Mouse (Mus musculus): Measurements from ENCODE around the gene Dok5. TPM values are rescaled to one million over a fixed set of nuclear protein-coding genes. Genes with fewer than 3 reads are reported as not detected.
A peak's percentile ranks its signal among the peaks of the same experiment; 100 is the strongest.

The Dok5 gene
- polyA plus RNA-seq, 1 experiment from 2014 or later: 57.8 TPM

DNA sequence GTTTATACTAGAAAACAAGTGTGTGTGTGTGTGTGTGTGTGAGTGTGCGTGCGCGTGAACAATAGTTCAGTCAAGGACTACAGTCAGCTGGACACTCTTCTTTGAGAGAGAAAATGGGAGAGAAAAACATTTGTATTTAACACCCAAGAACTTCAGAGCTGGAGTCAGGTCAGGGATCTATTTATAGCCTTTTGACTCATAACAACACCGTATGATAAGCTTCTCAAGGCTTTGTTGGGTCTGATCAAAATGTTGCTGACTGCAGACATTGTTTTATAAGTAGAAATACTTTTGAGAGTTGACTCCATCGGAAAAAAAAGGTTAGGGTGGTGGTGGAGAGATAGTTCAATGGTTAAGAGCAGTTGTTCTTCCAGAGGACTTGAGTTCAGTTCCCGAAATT lies 120.7 kb downstream of the Dok5 start:
- Histone ChIP-seq H3K9ac (ENCODE audit: low read depth, low read length) (no peak overlapping the region), H3K9me3 (replicated peaks; ENCODE audit: control insufficient read depth, low read length, poor library complexity, severe bottlenecking) (no peaks in the 10 kb centered on the region; the same call in 1 of the 2 replicates), H3K4me2 (ENCODE audit: low read length) (no peak overlapping the region), H3K36me3 (ENCODE audit: control insufficient read depth, insufficient read depth, low read length) (no peaks in the 10 kb centered on the region), H3K4me3 (ENCODE audit: low read depth, low read length) (no peak overlapping the region), H3K27ac (ENCODE audit: low read length) (no peak overlapping the region), H3K4me1 (ENCODE audit: control insufficient read depth, insufficient read depth, low read length) (peaks cover 2% of the 10 kb centered on the region), H3K27me3 (ENCODE audit: control insufficient read depth, insufficient read depth, low read depth, low read length) (no peaks in the 10 kb centered on the region)
- no peak for ATAC-seq
- 88% methylated on average over 6 of the region's 6 CpGs for WGBS

DNA sequence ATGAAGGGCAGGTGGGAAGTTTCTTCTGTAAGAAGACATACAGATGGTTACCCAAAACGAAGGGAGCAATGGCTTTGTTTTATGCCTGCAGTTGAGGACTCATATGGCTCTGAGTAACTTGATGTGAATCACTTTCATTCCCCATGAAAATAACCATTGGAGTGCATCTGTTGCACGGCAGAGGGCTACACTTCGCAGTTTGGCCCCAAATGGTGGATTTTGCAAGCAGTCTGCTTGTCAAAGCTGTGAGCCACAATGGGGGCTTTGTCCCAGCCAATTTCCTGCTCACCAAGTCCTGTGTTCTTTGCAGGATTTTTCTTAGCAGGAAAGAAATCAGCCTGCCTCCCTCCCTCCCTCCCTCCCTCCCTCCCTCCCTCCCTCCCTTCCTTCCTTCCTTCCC lies 123.6 kb downstream of the Dok5 start:
- H3K4me1 ChIP-seq (ENCODE audit: control insufficient read depth, insufficient read depth, low read length): peaks cover 2% of the 10 kb centered on the region; the same call in 1 of the 2 replicates
- H3K9ac ChIP-seq (ENCODE audit: low read depth, low read length): no peak overlapping the region
- no peak for ATAC-seq
- WGBS: 35% methylated on average over 3 of the region's 3 CpGs
- H3K9me3 ChIP-seq (replicated peaks; ENCODE audit: control insufficient read depth, low read length, poor library complexity, severe bottlenecking): no peaks in the 10 kb centered on the region
- no peaks in the 10 kb centered on the region for H3K27me3 ChIP-seq (ENCODE audit: control insufficient read depth, insufficient read depth, low read depth, low read length)
- no peak overlapping the region for H3K4me3 ChIP-seq (ENCODE audit: low read depth, low read length)
- no peaks in the 10 kb centered on the region for H3K36me3 ChIP-seq (ENCODE audit: control insufficient read depth, insufficient read depth, low read length)
- no peak overlapping the region for H3K4me2 ChIP-seq (ENCODE audit: low read length)
- H3K27ac ChIP-seq (ENCODE audit: low read length): no peak overlapping the region

GRCm38 (mm10) chr2:170856085-170856484 lies 124.5 kb downstream of the Dok5 start:
- WGBS: 73% methylated on average over 5 of the region's 5 CpGs
- H3K9ac ChIP-seq (ENCODE audit: low read depth, low read length): no peak overlapping the region
- no peaks in the 10 kb centered on the region for H3K36me3 ChIP-seq (ENCODE audit: control insufficient read depth, insufficient read depth, low read length)
- H3K9me3 ChIP-seq (replicated peaks; ENCODE audit: control insufficient read depth, low read length, poor library complexity, severe bottlenecking): no peaks in the 10 kb centered on the region
- peak overlapping the region; percentile 58; the same call in 1 of the 2 replicates for H3K27ac ChIP-seq (ENCODE audit: low read length)
- ATAC-seq: peak; percentile 48; the same call in 1 of the 2 replicates
- H3K4me3 ChIP-seq (ENCODE audit: low read depth, low read length): no peak overlapping the region
- peaks cover 2% of the 10 kb centered on the region; the same call in 1 of the 2 replicates for H3K4me1 ChIP-seq (ENCODE audit: control insufficient read depth, insufficient read depth, low read length)
- no peak overlapping the region for H3K4me2 ChIP-seq (ENCODE audit: low read length)
- H3K27me3 ChIP-seq (ENCODE audit: control insufficient read depth, insufficient read depth, low read depth, low read length): no peaks in the 10 kb centered on the region

GRCm38 (mm10) chr2:170857507-170857906 lies 125.9 kb downstream of the Dok5 start:
- no peaks in the 10 kb centered on the region for H3K27me3 ChIP-seq (ENCODE audit: control insufficient read depth, insufficient read depth, low read depth, low read length)
- no peak for ATAC-seq
- H3K9ac ChIP-seq (ENCODE audit: low read depth, low read length): no peak overlapping the region
- H3K4me2 ChIP-seq (ENCODE audit: low read length): no peak overlapping the region
- no peak overlapping the region for H3K27ac ChIP-seq (ENCODE audit: low read length)
- H3K9me3 ChIP-seq (replicated peaks; ENCODE audit: control insufficient read depth, low read length, poor library complexity, severe bottlenecking): no peaks in the 10 kb centered on the region
- WGBS: 43% methylated on average over 7 of the region's 7 CpGs
- H3K4me3 ChIP-seq (ENCODE audit: low read depth, low read length): no peak overlapping the region
- H3K36me3 ChIP-seq (ENCODE audit: control insufficient read depth, insufficient read depth, low read length): no peaks in the 10 kb centered on the region
- H3K4me1 ChIP-seq (ENCODE audit: control insufficient read depth, insufficient read depth, low read length): peaks cover 2% of the 10 kb centered on the region; the same call in 1 of the 2 replicates

DNA sequence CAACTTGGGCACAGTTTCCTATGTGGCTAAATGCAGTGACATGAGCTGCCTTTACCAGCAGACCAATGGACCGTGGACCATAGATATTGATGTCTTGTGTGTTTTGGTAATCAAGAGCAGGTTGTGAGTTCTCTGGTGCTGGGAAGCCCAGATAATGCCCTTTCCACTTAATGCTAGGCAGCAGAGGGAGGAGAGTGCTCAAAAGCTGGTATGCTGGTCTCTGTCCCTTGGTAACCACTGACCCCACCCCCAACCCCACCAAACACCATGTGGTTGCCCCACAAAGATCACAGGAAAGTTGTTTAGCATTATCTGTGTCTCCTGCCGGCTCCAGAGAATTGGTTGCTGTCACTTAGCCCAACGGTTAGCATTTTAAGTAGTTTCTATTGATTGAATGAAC lies 127.0 kb downstream of the Dok5 start:
- no peaks in the 10 kb centered on the region for H3K27me3 ChIP-seq (ENCODE audit: control insufficient read depth, insufficient read depth, low read depth, low read length)
- no peak overlapping the region for H3K27ac ChIP-seq (ENCODE audit: low read length)
- H3K4me1 ChIP-seq (ENCODE audit: control insufficient read depth, insufficient read depth, low read length): peaks cover 2% of the 10 kb centered on the region; the same call in 1 of the 2 replicates
- ATAC-seq: no peak
- H3K9me3 ChIP-seq (replicated peaks; ENCODE audit: control insufficient read depth, low read length, poor library complexity, severe bottlenecking): no peaks in the 10 kb centered on the region
- H3K9ac ChIP-seq (ENCODE audit: low read depth, low read length): no peak overlapping the region
- H3K4me2 ChIP-seq (ENCODE audit: low read length): no peak overlapping the region
- no peak overlapping the region for H3K4me3 ChIP-seq (ENCODE audit: low read depth, low read length)
- H3K36me3 ChIP-seq (ENCODE audit: control insufficient read depth, insufficient read depth, low read length): no peaks in the 10 kb centered on the region
- WGBS: 25% methylated on average over 3 of the region's 3 CpGs

GRCm38 (mm10) chr2:170860576-170860975 lies 129.0 kb downstream of the Dok5 start:
- no peak overlapping the region for H3K4me2 ChIP-seq (ENCODE audit: low read length)
- no peaks in the 10 kb centered on the region for H3K36me3 ChIP-seq (ENCODE audit: control insufficient read depth, insufficient read depth, low read length)
- no peak overlapping the region for H3K27ac ChIP-seq (ENCODE audit: low read length)
- H3K4me1 ChIP-seq (ENCODE audit: control insufficient read depth, insufficient read depth, low read length): peaks cover 2% of the 10 kb centered on the region; the same call in 1 of the 2 replicates
- 63% methylated on average over 4 of the region's 4 CpGs for WGBS
- H3K27me3 ChIP-seq (ENCODE audit: control insufficient read depth, insufficient read depth, low read depth, low read length): no peaks in the 10 kb centered on the region
- H3K4me3 ChIP-seq (ENCODE audit: low read depth, low read length): no peak overlapping the region
- no peak overlapping the region for H3K9ac ChIP-seq (ENCODE audit: low read depth, low read length)
- no peaks in the 10 kb centered on the region for H3K9me3 ChIP-seq (replicated peaks; ENCODE audit: control insufficient read depth, low read length, poor library complexity, severe bottlenecking)
- ATAC-seq: no peak

- H3K4me3 ChIP-seq (ENCODE audit: low read depth, low read length): no peak overlapping the region
- no peaks in the 10 kb centered on the region for H3K36me3 ChIP-seq (ENCODE audit: control insufficient read depth, insufficient read depth, low read length)
- no peak overlapping the region for H3K4me2 ChIP-seq (ENCODE audit: low read length)
- no peak overlapping the region for H3K27ac ChIP-seq (ENCODE audit: low read length)
- H3K27me3 ChIP-seq (ENCODE audit: control insufficient read depth, insufficient read depth, low read depth, low read length): no peaks in the 10 kb centered on the region
- ATAC-seq: no peak
- H3K4me1 ChIP-seq (ENCODE audit: control insufficient read depth, insufficient read depth, low read length): no peaks in the 10 kb centered on the region; the same call in 1 of the 2 replicates
- H3K9me3 ChIP-seq (replicated peaks; ENCODE audit: control insufficient read depth, low read length, poor library complexity, severe bottlenecking): no peaks in the 10 kb centered on the region
- WGBS: 71% methylated on average over 9 of the region's 9 CpGs
- no peak overlapping the region for H3K9ac ChIP-seq (ENCODE audit: low read depth, low read length)
Measured at GRCm38 (mm10) chr2:170862799-170863198, 131.2 kb downstream of the Dok5 start.

GRCm38 (mm10) chr2:170863201-170863600 lies 131.6 kb downstream of the Dok5 start:
- H3K27ac ChIP-seq (ENCODE audit: low read length): no peak overlapping the region
- no peaks in the 10 kb centered on the region for H3K36me3 ChIP-seq (ENCODE audit: control insufficient read depth, insufficient read depth, low read length)
- H3K4me1 ChIP-seq (ENCODE audit: control insufficient read depth, insufficient read depth, low read length): no peaks in the 10 kb centered on the region
- H3K4me2 ChIP-seq (ENCODE audit: low read length): no peak overlapping the region
- no peak for ATAC-seq
- no peak overlapping the region for H3K4me3 ChIP-seq (ENCODE audit: low read depth, low read length)
- no peak overlapping the region for H3K9ac ChIP-seq (ENCODE audit: low read depth, low read length)
- WGBS: 95% methylated on average over 10 of the region's 10 CpGs
- H3K27me3 ChIP-seq (ENCODE audit: control insufficient read depth, insufficient read depth, low read depth, low read length): no peaks in the 10 kb centered on the region
- H3K9me3 ChIP-seq (replicated peaks; ENCODE audit: control insufficient read depth, low read length, poor library complexity, severe bottlenecking): no peaks in the 10 kb centered on the region

DNA sequence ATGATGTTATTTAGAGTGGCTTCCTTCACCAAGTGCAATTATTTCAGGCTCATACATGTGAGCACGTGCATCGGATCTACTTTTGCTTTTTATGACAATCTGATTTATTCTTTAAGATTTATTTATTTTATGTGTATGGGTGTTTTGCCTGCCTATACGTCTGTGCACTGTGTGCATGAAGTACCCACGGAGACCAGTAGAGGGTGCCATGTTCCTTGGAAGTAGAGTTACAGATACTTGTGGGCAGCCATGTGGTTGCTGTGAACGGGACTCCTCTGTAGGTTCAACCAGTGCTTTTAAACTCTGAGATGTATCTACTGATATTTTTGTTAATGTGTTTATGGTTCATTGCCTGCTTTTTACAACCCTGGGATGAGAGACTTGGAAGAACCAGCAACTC lies 132.4 kb downstream of the Dok5 start:
- H3K9me3 ChIP-seq (replicated peaks; ENCODE audit: control insufficient read depth, low read length, poor library complexity, severe bottlenecking): no peaks in the 10 kb centered on the region
- no peak for ATAC-seq
- no peaks in the 10 kb centered on the region for H3K27me3 ChIP-seq (ENCODE audit: control insufficient read depth, insufficient read depth, low read depth, low read length)
- 86% methylated on average over 5 of the region's 5 CpGs for WGBS
- no peaks in the 10 kb centered on the region for H3K4me1 ChIP-seq (ENCODE audit: control insufficient read depth, insufficient read depth, low read length)
- no peak overlapping the region for H3K4me3 ChIP-seq (ENCODE audit: low read depth, low read length)
- H3K4me2 ChIP-seq (ENCODE audit: low read length): no peak overlapping the region
- no peak overlapping the region for H3K9ac ChIP-seq (ENCODE audit: low read depth, low read length)
- H3K36me3 ChIP-seq (ENCODE audit: control insufficient read depth, insufficient read depth, low read length): no peaks in the 10 kb centered on the region
- no peak overlapping the region for H3K27ac ChIP-seq (ENCODE audit: low read length)

Measured in midbrain, embryonic 16.5 days (tissue).